Mouse (Mus musculus) erythroblast, embryonic 14.5 days (primary cell): ENCODE results near the gene Srbd1. TPM values are rescaled to one million over a fixed set of nuclear protein-coding genes. Genes with fewer than 3 reads are reported as not detected.

Experiments
- H3K27me3 ChIP-seq: 2 replicates; pipeline ENCODE4 v1.6.1; 2012; ENCODE audit warnings: inconsistent platforms; ENCODE audit not compliant: control insufficient read depth
- H3K36me3 ChIP-seq: 2 replicates; pipeline ENCODE4 v1.6.1; 2012; ENCODE audit warnings: mild to moderate bottlenecking, inconsistent platforms; ENCODE audit not compliant: control insufficient read depth
- H3K4me1 ChIP-seq: 2 replicates; pipeline ENCODE4 v1.6.1; 2012; ENCODE audit warnings: inconsistent platforms; ENCODE audit not compliant: control insufficient read depth
- H3K4me3 ChIP-seq: replicated peaks from 2 replicates; pipeline ENCODE3; 2012; ENCODE audit warnings: moderate library complexity, mild to moderate bottlenecking, inconsistent platforms
- H3K9me3 ChIP-seq: 2 replicates; pipeline ENCODE4 v1.6.1; 2012; ENCODE audit warnings: low read length, inconsistent platforms, mixed read lengths; ENCODE audit not compliant: control insufficient read depth
- GATA1 ChIP-seq: IDR thresholded peaks from 2 replicates; pipeline ENCODE4 v1.6.1; 2012; ENCODE audit warnings: low read length, inconsistent platforms, mixed read lengths
- TAL1 ChIP-seq: IDR thresholded peaks from 3 replicates; pipeline ENCODE4 v1.6.1; 2012; ENCODE audit warnings: low read length, inconsistent platforms, mixed read lengths
- polyA plus RNA-seq: library from polyadenylated mRNA; stranded (reverse); fragments of >175 nt; gene quantifications from 2 replicates; pipeline ENCODE4 v1.2.3, GENCODE M21; 2012

Gene Srbd1
- polyA plus RNA-seq, 1 experiment, result 0.67 TPM

GRCm38 (mm10) chr17:85948911-85949909 is 195.8 kb downstream of the Srbd1 start:
- TF ChIP-seq GATA1 (no peak), TAL1 (no peak)
- H3K4me3 ChIP-seq, result no peak overlapping the region
- no peaks in the 10 kb centered on the region for H3K9me3 ChIP-seq
- no peaks in the 10 kb centered on the region for H3K36me3 ChIP-seq
- peaks cover 7% of the 10 kb centered on the region; the same call in 1 of the 2 replicates for H3K27me3 ChIP-seq
- H3K4me1 ChIP-seq, result no peaks in the 10 kb centered on the region

- TF ChIP-seq GATA1 (no peak), TAL1 (no peak)
- no peaks in the 10 kb centered on the region for H3K36me3 ChIP-seq
- no peak overlapping the region for H3K4me3 ChIP-seq
- H3K27me3 ChIP-seq, result peaks cover 2% of the 10 kb centered on the region; the same call in 1 of the 2 replicates
- H3K4me1 ChIP-seq, result no peaks in the 10 kb centered on the region
- peaks cover 8% of the 10 kb centered on the region for H3K9me3 ChIP-seq
Measured at GRCm38 (mm10) chr17:85944726-85945125, 200.2 kb downstream of the Srbd1 start.

- TF ChIP-seq TAL1, result no peak
- no peak for TF ChIP-seq GATA1
- Histone ChIP-seq H3K27me3 (peaks cover 2% of the 10 kb centered on the region; the same call in 1 of the 2 replicates), H3K36me3 (no peaks in the 10 kb centered on the region), H3K4me3 (no peak overlapping the region), H3K9me3 (peaks cover 8% of the 10 kb centered on the region), H3K4me1 (no peaks in the 10 kb centered on the region)
Measured at GRCm38 (mm10) chr17:85943994-85944640, 200.9 kb downstream of the Srbd1 start.

GRCm38 (mm10) chr17:85943551-85943981 is 201.4 kb downstream of the Srbd1 start:
- Histone ChIP-seq H3K27me3 (peaks cover 1% of the 10 kb centered on the region; the same call in 1 of the 2 replicates), H3K9me3 (peaks cover 8% of the 10 kb centered on the region), H3K4me3 (no peak overlapping the region), H3K36me3 (no peaks in the 10 kb centered on the region), H3K4me1 (no peaks in the 10 kb centered on the region)
- no peak for TF ChIP-seq GATA1

- Histone ChIP-seq H3K4me1 (no peaks in the 10 kb centered on the region), H3K36me3 (no peaks in the 10 kb centered on the region), H3K4me3 (no peak overlapping the region), H3K9me3 (peaks cover 8% of the 10 kb centered on the region), H3K27me3 (no peaks in the 10 kb centered on the region; the same call in 1 of the 2 replicates)
- no peak for TF ChIP-seq GATA1
- TF ChIP-seq TAL1, result no peak
Measured at GRCm38 (mm10) chr17:85943071-85943470, 201.9 kb downstream of the Srbd1 start.

GRCm38 (mm10) chr17:85942123-85942522 is 202.9 kb downstream of the Srbd1 start:
- TF ChIP-seq TAL1 (no peak), GATA1 (no peak)
- Histone ChIP-seq H3K36me3 (no peaks in the 10 kb centered on the region), H3K4me3 (no peak overlapping the region), H3K9me3 (peaks cover 11% of the 10 kb centered on the region), H3K27me3 (no peaks in the 10 kb centered on the region; the same call in 1 of the 2 replicates), H3K4me1 (no peaks in the 10 kb centered on the region)

- Histone ChIP-seq H3K36me3 (no peaks in the 10 kb centered on the region), H3K27me3 (no peaks in the 10 kb centered on the region; the same call in 1 of the 2 replicates), H3K4me3 (no peak overlapping the region), H3K4me1 (no peaks in the 10 kb centered on the region), H3K9me3 (peaks cover 13% of the 10 kb centered on the region)
- no peak for TF ChIP-seq TAL1
- TF ChIP-seq GATA1, result no peak
Measured at GRCm38 (mm10) chr17:85941141-85941738, 203.7 kb downstream of the Srbd1 start.

GRCm38 (mm10) chr17:85937131-85937530 is 207.8 kb downstream of the Srbd1 start:
- H3K4me3 ChIP-seq, result no peak overlapping the region
- peaks cover 8% of the 10 kb centered on the region for H3K9me3 ChIP-seq
- no peaks in the 10 kb centered on the region for H3K36me3 ChIP-seq
- no peaks in the 10 kb centered on the region for H3K27me3 ChIP-seq
- no peaks in the 10 kb centered on the region for H3K4me1 ChIP-seq
- TF ChIP-seq GATA1 (no peak), TAL1 (no peak)

GRCm38 (mm10) chr17:85935268-85935667 is 209.7 kb downstream of the Srbd1 start:
- TF ChIP-seq GATA1 (no peak), TAL1 (no peak)
- Histone ChIP-seq H3K4me1 (no peaks in the 10 kb centered on the region), H3K4me3 (no peak overlapping the region), H3K36me3 (no peaks in the 10 kb centered on the region), H3K9me3 (peaks cover 6% of the 10 kb centered on the region), H3K27me3 (no peaks in the 10 kb centered on the region)

Other genes starting within 250 kb of the Srbd1 start
- 0.02 and 0.04 TPM in 2 replicates for gene Prkce, start 22.6 kb upstream of the Srbd1 start, polyA plus RNA-seq